Mouse (Mus musculus) CH12.LX (cell line): ENCODE measurements around the gene Epas1. TPM values are rescaled to one million over a fixed set of nuclear protein-coding genes. Genes with fewer than 3 reads are reported as not detected.

Source experiments
- DNase-seq: peaks from one replicate; pipeline ENCODE4 v3.0.0-alpha.2; 2013; ENCODE audit errors: extremely low read depth
- H3K27ac ChIP-seq: 2 replicates; pipeline ENCODE4 v1.5.1; 2012; ENCODE audit warnings: low read depth, mild to moderate bottlenecking, control low read depth, moderate library complexity; ENCODE audit not compliant: insufficient read depth
- H3K27me3 ChIP-seq: replicated peaks from 2 replicates; pipeline ENCODE3; 2012; ENCODE audit warnings: inconsistent platforms
- H3K36me3 ChIP-seq, 2 experiments: replicated peaks in 1 of 2; 2 replicates each; pipeline versions ENCODE3 to v1.6.1; 2012; ENCODE audit warnings: inconsistent platforms in 1 of 2, low read length in 1 of 2, mild to moderate bottlenecking in 1 of 2, mixed read lengths in 1 of 2, moderate library complexity in 1 of 2; ENCODE audit not compliant: control insufficient read depth in 1 of 2, insufficient read depth in 1 of 2
- H3K4me1 ChIP-seq, 2 experiments: 2 replicates each; pipeline ENCODE4 v1.6.1; 2012; ENCODE audit warnings: inconsistent platforms in 1 of 2, moderate library complexity in 1 of 2; ENCODE audit not compliant: insufficient read depth in 2 of 2, control insufficient read depth in 1 of 2
- H3K4me2 ChIP-seq: 2 replicates; pipeline ENCODE4 v1.6.1; 2012; ENCODE audit warnings: low read depth, mild to moderate bottlenecking, control low read depth; ENCODE audit not compliant: poor library complexity, insufficient read depth, severe bottlenecking
- H3K4me3 ChIP-seq, 3 experiments: fragments of 150-350 bp in 1 of 3; sonication (generic) in 1 of 3; replicated peaks in 1 of 3; 2 replicates each; pipeline versions ENCODE3 to v1.5.1; 2011 to 2012; ENCODE audit warnings: low read depth in 2 of 3, low read length in 2 of 3, mild to moderate bottlenecking in 2 of 3, moderate library complexity in 2 of 3, control low read depth in 1 of 3, improper control_type of control experiment in 1 of 3, inconsistent platforms in 1 of 3, mixed read lengths in 1 of 3; ENCODE audit not compliant: poor library complexity in 1 of 3
- H3K79me2 ChIP-seq: replicated peaks from 2 replicates; pipeline ENCODE4 v1.6.1; 2012; ENCODE audit warnings: mild to moderate bottlenecking, moderate library complexity; ENCODE audit not compliant: control insufficient read depth, poor library complexity, insufficient read depth, severe bottlenecking; ENCODE audit errors: extremely low read depth
- H3K9ac ChIP-seq: 2 replicates; pipeline ENCODE4 v1.6.1; 2012; ENCODE audit warnings: low read depth, mild to moderate bottlenecking, control low read depth, moderate library complexity; ENCODE audit not compliant: insufficient read depth
- H3K9me3 ChIP-seq: replicated peaks from 2 replicates; pipeline ENCODE3; 2012; ENCODE audit warnings: low read length, inconsistent platforms, mixed read lengths
- CTCF ChIP-seq, 2 experiments: IDR thresholded peaks in 1 of 2; conservative IDR thresholded peaks in 1 of 2; 2 replicates each; pipeline ENCODE4 v1.5.1; 2011 to 2012; ENCODE audit warnings: low read depth in 2 of 2, low read length in 2 of 2, improper control_type of control experiment in 1 of 2, inconsistent platforms in 1 of 2, mild to moderate bottlenecking in 1 of 2, moderate library complexity in 1 of 2
- E2F4 ChIP-seq: IDR thresholded peaks from 2 replicates; pipeline ENCODE4 v1.6.1; 2011; ENCODE audit warnings: low read depth, low read length, improper control_type of control experiment; ENCODE audit not compliant: insufficient replicate concordance
- GABPA ChIP-seq: IDR thresholded peaks from 2 replicates; pipeline ENCODE4 v1.6.1; 2012; ENCODE audit warnings: low read depth, low read length, improper control_type of control experiment, inconsistent platforms; ENCODE audit not compliant: insufficient replicate concordance
- HCFC1 ChIP-seq: IDR thresholded peaks from 2 replicates; pipeline ENCODE4 v1.6.1; 2012; ENCODE audit warnings: low read depth, mild to moderate bottlenecking, inconsistent platforms, low read length, improper control_type of control experiment
- JUN ChIP-seq: IDR thresholded peaks from 2 replicates; pipeline ENCODE4 v1.6.1; 2011; ENCODE audit warnings: low read depth, mild to moderate bottlenecking, low read length, improper control_type of control experiment, moderate library complexity; ENCODE audit not compliant: insufficient read depth
- MAX ChIP-seq: IDR thresholded peaks from 2 replicates; pipeline ENCODE4 v1.6.1; 2011; ENCODE audit warnings: low read length, improper control_type of control experiment
- MEF2A ChIP-seq: IDR thresholded peaks from 2 replicates; pipeline ENCODE4 v1.6.1; 2014; ENCODE audit warnings: low read depth, mild to moderate bottlenecking, inconsistent platforms, low read length, improper control_type of control experiment, borderline replicate concordance
- MYC ChIP-seq: IDR thresholded peaks from 2 replicates; pipeline ENCODE4 v1.6.1; 2011; ENCODE audit warnings: low read depth, mild to moderate bottlenecking, improper control_type of control experiment, low read length
- NELFE ChIP-seq: IDR thresholded peaks from 2 replicates; pipeline ENCODE4 v1.6.1; 2011; ENCODE audit warnings: low read depth, low read length, improper control_type of control experiment
- PAX5 ChIP-seq: IDR thresholded peaks from 2 replicates; pipeline ENCODE4 v1.6.1; 2012; ENCODE audit warnings: low read length, inconsistent platforms, mixed read lengths
- POLR2AphosphoS2 ChIP-seq: IDR thresholded peaks from 2 replicates; pipeline ENCODE4 v1.6.1; 2011; ENCODE audit warnings: low read depth, low read length, improper control_type of control experiment
- RAD21 ChIP-seq: IDR thresholded peaks from 2 replicates; pipeline ENCODE4 v1.6.1; 2011; ENCODE audit warnings: low read depth, mild to moderate bottlenecking, low read length, improper control_type of control experiment, moderate library complexity
- SIN3A ChIP-seq: IDR thresholded peaks from 2 replicates; pipeline ENCODE4 v1.6.1; 2012; ENCODE audit warnings: low read length, improper control_type of control experiment, inconsistent platforms
- SMC3 ChIP-seq: IDR thresholded peaks from 2 replicates; pipeline ENCODE4 v1.6.1; 2011; ENCODE audit warnings: low read depth, low read length, improper control_type of control experiment
- USF1 ChIP-seq: IDR thresholded peaks from 2 replicates; pipeline ENCODE4 v1.6.1; 2014; ENCODE audit warnings: low read depth, mild to moderate bottlenecking, inconsistent platforms, low read length, improper control_type of control experiment
- ZMIZ1 ChIP-seq: IDR thresholded peaks from 2 replicates; pipeline ENCODE4 v1.6.1; 2012; ENCODE audit warnings: low read depth, mild to moderate bottlenecking, inconsistent platforms, low read length, improper control_type of control experiment
- ZNF384 ChIP-seq: IDR thresholded peaks from 2 replicates; pipeline ENCODE4 v1.6.1; 2012; ENCODE audit warnings: low read depth, low read length, improper control_type of control experiment, inconsistent platforms
- dilution Hi-C: fragments of 300-500 bp; cut with MboI; formaldehyde crosslinking; loops from 2 replicates; pipeline ENCODE4 v1.14.3; 2020; ENCODE audit warnings: low sequenced_read_pairs; ENCODE audit not compliant: extremely low pct_unique_long_range_greater_than_20kb, extremely low pct_ligation_motif_present
- in situ Hi-C: fragments of 300-500 bp; cut with MboI; formaldehyde crosslinking; loops from 3 replicates; pipeline ENCODE4 v1.14.3; 2019; ENCODE audit warnings: low sequenced_read_pairs, low pct_ligation_motif_present, low pct_unique_long_range_greater_than_20kb, mixed read lengths
- polyA plus RNA-seq: library from polyadenylated mRNA; unstranded; fragments of >175 nt; gene quantifications from 2 replicates; pipeline ENCODE4 v1.2.1, GENCODE M21; 2012; ENCODE audit warnings: low read depth; ENCODE audit not compliant: insufficient read length
- total RNA-seq, 2 experiments: library from RNA; depleted of rRNA; stranded (reverse); fragments of 300-350 nt in 1 of 2; fragments of >200 nt in 1 of 2; gene quantifications; 2 replicates each; pipeline ENCODE4 v1.2.3; 2012 to 2014

Epas1 gene
- total and polyA plus RNA-seq, 3 experiments: 0.08 to 0.14 (median 0.11) TPM

GRCm38 (mm10) chr17:86832562-86833327, 79.2 kb downstream of the Epas1 start:
- Histone ChIP-seq H3K4me3 (no peak overlapping the region), H3K27ac (no peak overlapping the region), H3K9me3 (no peaks in the 10 kb centered on the region), H3K4me1 (peaks cover 11 to 16% of the 10 kb centered on the region in 2 experiments; a peak in 3 of 4 replicates), H3K27me3 (no peaks in the 10 kb centered on the region), H3K79me2 (no peaks in the 10 kb centered on the region), H3K36me3 (no peaks in the 10 kb centered on the region), H3K4me2 (no peak overlapping the region), H3K9ac (no peak overlapping the region)
- no peak for DNase-seq
- TF ChIP-seq MAX (no peak), JUN (no peak), POLR2AphosphoS2 (no peak), ZNF384 (no peak), MEF2A (no peak), RAD21 (peak; percentile 15), PAX5 (no peak), CTCF (conservative IDR thresholded peaks at IDR 0.05 in 1 of 2, IDR thresholded peaks at IDR 0.05 in 1 of 2; ENCODE audit: low read depth in 2 of 2, low read length in 2 of 2) (peak; percentile 68 to 72), SMC3 (peak; percentile 46), SIN3A (no peak), NELFE (no peak), MYC (no peak)
- dilution Hi-C loops (no loop called here), in situ Hi-C loops (no loop called here)

GRCm38 (mm10) chr17:86833945-86834344, 80.4 kb downstream of the Epas1 start:
- Histone ChIP-seq H3K27ac (no peak overlapping the region), H3K27me3 (no peaks in the 10 kb centered on the region), H3K4me2 (no peak overlapping the region), H3K4me3 (no peak overlapping the region), H3K4me1 (peaks cover 11 to 16% of the 10 kb centered on the region in 2 experiments; a peak in 3 of 4 replicates), H3K9ac (no peak overlapping the region), H3K9me3 (no peaks in the 10 kb centered on the region), H3K36me3 (no peaks in the 10 kb centered on the region), H3K79me2 (no peaks in the 10 kb centered on the region)
- TF ChIP-seq PAX5: no peak
- TF ChIP-seq ZMIZ1: no peak
- TF ChIP-seq RAD21: no peak
- TF ChIP-seq JUN: no peak
- TF ChIP-seq GABPA: no peak
- no peak for TF ChIP-seq USF1
- TF ChIP-seq MYC: no peak
- TF ChIP-seq HCFC1: no peak
- TF ChIP-seq NELFE: no peak
- TF ChIP-seq MEF2A: no peak
- TF ChIP-seq E2F4: no peak
- DNase-seq: no peak
- dilution Hi-C loops: no loop called here
- in situ Hi-C loops: no loop called here
